Mouse (Mus musculus) forebrain, embryonic 11.5 days (tissue): Measurements from ENCODE around the gene Cit. TPM values are rescaled to one million over a fixed set of nuclear protein-coding genes. Genes with fewer than 3 reads are reported as not detected.

Source experiments
- ATAC-seq: fragments of 200-750 bp; cut with Nextera tagmentation; replicated peaks from 2 replicates; pipeline ENCODE4 v1.8.0; 2017; ENCODE audit warnings: moderate TSS enrichment; ENCODE audit not compliant: low FRiP score
- DNase-seq: peaks from one replicate; pipeline ENCODE4 v3.0.0-alpha.2; 2017; ENCODE audit warnings: low spot score
- H3K27ac ChIP-seq: fragments of 300-500 bp; sonication (generic); 2 replicates; pipeline ENCODE4 v1.5.1; 2014; ENCODE audit warnings: low read depth, low read length
- H3K27me3 ChIP-seq: fragments of 300-500 bp; sonication (generic); 2 replicates; pipeline ENCODE4 v1.6.1; 2014; ENCODE audit warnings: mild to moderate bottlenecking, low read length, mixed read lengths; ENCODE audit not compliant: control insufficient read depth, insufficient read depth
- H3K36me3 ChIP-seq: fragments of 300-500 bp; sonication (generic); 2 replicates; pipeline ENCODE4 v1.6.1; 2014; ENCODE audit warnings: mild to moderate bottlenecking, low read length, moderate library complexity, mixed read lengths; ENCODE audit not compliant: control insufficient read depth, insufficient read depth
- H3K4me1 ChIP-seq: fragments of 300-500 bp; sonication (generic); replicated peaks from 2 replicates; pipeline ENCODE4 v1.6.1; 2014; ENCODE audit warnings: low read length, mixed read lengths; ENCODE audit not compliant: control insufficient read depth, insufficient read depth
- H3K4me2 ChIP-seq: fragments of 300-500 bp; sonication (generic); 2 replicates; pipeline ENCODE4 v1.6.1; 2014; ENCODE audit warnings: low read depth, mild to moderate bottlenecking, low read length, moderate library complexity, mixed read lengths; ENCODE audit not compliant: severe bottlenecking
- H3K4me3 ChIP-seq: fragments of 300-500 bp; sonication (generic); 2 replicates; pipeline ENCODE4 v1.5.1; 2014; ENCODE audit warnings: low read depth, low read length
- H3K9ac ChIP-seq: fragments of 300-500 bp; sonication (generic); 2 replicates; pipeline ENCODE4 v1.6.1; 2014; ENCODE audit warnings: low read length
- H3K9me3 ChIP-seq: fragments of 300-500 bp; sonication (generic); 2 replicates; pipeline ENCODE4 v1.6.1; 2016; ENCODE audit warnings: low read length, mixed read lengths; ENCODE audit not compliant: control insufficient read depth
- WGBS: fragments of 180-500 bp; shearing (Covaris S2); extraction: QIAGEN DNeasy Blood & Tissue Kit; methylation state at CpG from one replicate; pipeline ENCODE4 v1.1.7; 2014; 5-methylcytosine and 5-hydroxymethylcytosine counted together
- polyA plus RNA-seq: library from polyadenylated mRNA; unstranded; fragments of >200 nt; fragmentation: Nextera tagmentation; extraction: Ambion mirVana; gene quantifications from 2 replicates; pipeline ENCODE4 v1.2.1, GENCODE M21; 2014

Cit gene
- polyA plus RNA-seq, 1 experiment from 2014 or later: 48.9 TPM

- Histone ChIP-seq H3K4me1 (no peaks in the 10 kb centered on the region), H3K9ac (no peak overlapping the region), H3K4me2 (no peak overlapping the region), H3K9me3 (no peaks in the 10 kb centered on the region), H3K27ac (no peak overlapping the region), H3K27me3 (no peaks in the 10 kb centered on the region), H3K4me3 (no peak overlapping the region), H3K36me3 (peaks cover 6% of the 10 kb centered on the region; the same call in 1 of the 2 replicates)
- WGBS: 91% methylated on average over 7 of the region's 7 CpGs
- ATAC-seq (no peak), DNase-seq (no peak)
Observed at GRCm38 (mm10) chr5:115982671-115983373, 137.7 kb downstream of the Cit start.

DNA sequence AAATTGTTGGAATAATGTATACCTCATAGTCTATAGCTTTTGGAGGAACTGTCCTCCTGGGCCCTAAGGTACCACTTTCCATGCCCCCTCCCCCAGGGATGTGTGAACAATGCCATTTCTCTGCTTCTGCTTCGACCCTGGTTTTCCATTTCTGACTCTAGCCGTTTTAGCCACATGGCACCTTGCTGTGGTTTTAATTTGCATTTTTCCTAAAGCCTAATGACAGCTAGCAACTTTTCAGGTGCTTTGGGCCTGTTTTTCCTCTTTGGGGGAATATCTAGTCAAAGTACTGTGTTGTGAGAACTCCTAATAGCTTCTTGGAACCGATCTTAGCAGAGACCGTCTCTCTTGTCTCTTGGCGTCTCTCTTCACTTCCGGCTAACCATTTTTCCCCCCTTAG lies 139.3 kb downstream of the Cit start:
- H3K9me3 ChIP-seq: no peaks in the 10 kb centered on the region
- H3K4me1 ChIP-seq: no peaks in the 10 kb centered on the region
- no peak overlapping the region for H3K4me2 ChIP-seq
- 93% methylated on average over 6 of the region's 6 CpGs for WGBS
- DNase-seq: no peak
- no peak overlapping the region for H3K27ac ChIP-seq
- no peak overlapping the region for H3K9ac ChIP-seq
- H3K4me3 ChIP-seq: no peak overlapping the region
- H3K36me3 ChIP-seq: peaks cover 6% of the 10 kb centered on the region; the same call in 1 of the 2 replicates
- ATAC-seq: no peak
- H3K27me3 ChIP-seq: no peaks in the 10 kb centered on the region

GRCm38 (mm10) chr5:115985101-115985500 lies 140.0 kb downstream of the Cit start:
- Histone ChIP-seq H3K36me3 (peaks cover 9% of the 10 kb centered on the region), H3K27me3 (no peaks in the 10 kb centered on the region), H3K9me3 (no peaks in the 10 kb centered on the region), H3K4me1 (no peaks in the 10 kb centered on the region), H3K4me2 (no peak overlapping the region), H3K4me3 (no peak overlapping the region), H3K9ac (no peak overlapping the region), H3K27ac (no peak overlapping the region)
- no peak for DNase-seq
- no peak for ATAC-seq
- WGBS: 93% methylated on average over 11 of the region's 11 CpGs

DNA sequence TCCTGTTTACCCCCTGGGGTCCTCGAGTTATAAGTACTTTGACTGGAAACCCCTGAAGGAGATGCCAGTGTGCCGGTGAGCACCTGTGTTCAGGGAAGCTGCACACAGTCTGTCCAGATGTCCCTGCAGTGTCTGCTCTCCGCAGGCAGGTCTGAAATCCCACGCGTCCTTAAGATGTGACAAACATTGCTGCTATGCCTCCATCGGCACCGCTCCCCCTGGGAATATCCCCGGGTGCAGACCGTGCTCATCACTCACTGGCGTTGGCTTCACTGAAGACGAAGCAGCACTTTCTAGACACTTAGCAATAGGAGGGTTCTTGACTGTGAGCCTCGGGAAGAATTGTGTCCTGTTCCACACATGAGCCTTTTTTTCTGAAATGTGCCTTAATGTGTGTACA lies 142.2 kb downstream of the Cit start:
- ATAC-seq (no peak), DNase-seq (no peak)
- Histone ChIP-seq H3K9me3 (no peaks in the 10 kb centered on the region), H3K27ac (no peak overlapping the region), H3K4me3 (no peak overlapping the region), H3K4me1 (no peaks in the 10 kb centered on the region), H3K36me3 (peaks cover 11% of the 10 kb centered on the region), H3K27me3 (no peaks in the 10 kb centered on the region), H3K4me2 (no peak overlapping the region), H3K9ac (no peak overlapping the region)
- 90% methylated on average over 12 of the region's 12 CpGs for WGBS

DNA sequence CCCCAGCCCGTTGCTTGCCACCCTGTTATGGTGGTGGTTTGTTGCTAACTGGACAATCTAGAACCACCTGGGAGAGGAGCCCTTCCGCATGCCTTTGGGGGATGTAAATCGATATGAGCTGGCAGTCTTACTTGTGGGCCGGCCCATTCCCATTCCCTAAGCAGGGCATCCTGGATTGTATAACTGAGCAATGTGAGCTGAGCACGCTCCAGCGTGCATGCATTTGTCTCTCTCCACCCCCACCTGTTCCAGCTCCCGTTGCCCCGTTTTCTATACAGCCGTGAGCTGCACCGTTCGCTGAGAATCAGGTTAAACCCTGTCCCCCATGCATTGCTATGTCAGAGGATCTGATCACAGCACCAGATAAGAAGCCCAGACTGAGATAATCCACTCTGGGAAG lies 146.6 kb downstream of the Cit start:
- 94% methylated on average over 11 of the region's 11 CpGs for WGBS
- no peak overlapping the region for H3K27ac ChIP-seq
- no peak for DNase-seq
- H3K4me2 ChIP-seq: no peak overlapping the region
- no peak for ATAC-seq
- H3K9ac ChIP-seq: no peak overlapping the region
- no peaks in the 10 kb centered on the region for H3K9me3 ChIP-seq
- H3K27me3 ChIP-seq: no peaks in the 10 kb centered on the region
- H3K36me3 ChIP-seq: peaks cover 11% of the 10 kb centered on the region
- H3K4me3 ChIP-seq: no peak overlapping the region
- H3K4me1 ChIP-seq: no peaks in the 10 kb centered on the region

DNA sequence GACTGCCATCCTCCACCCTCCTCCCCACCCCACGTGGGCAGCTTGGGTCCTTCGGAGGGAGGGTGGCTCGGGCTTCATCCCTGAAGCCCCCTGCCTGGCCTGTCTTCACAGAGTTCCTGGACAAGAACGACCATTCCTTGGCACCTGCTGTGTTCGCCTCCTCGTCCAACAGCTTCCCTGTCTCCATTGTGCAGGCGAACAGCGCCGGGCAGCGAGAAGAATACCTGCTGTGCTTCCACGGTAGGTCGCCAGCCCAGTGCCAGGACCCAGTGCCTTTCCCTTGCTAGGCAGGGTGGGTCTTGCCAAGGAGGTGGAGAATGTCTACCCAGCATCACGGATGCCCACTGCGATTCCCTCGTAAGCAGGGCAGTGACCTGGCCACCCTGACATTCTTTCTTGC lies 149.0 kb downstream of the Cit start:
- Histone ChIP-seq H3K4me3 (no peak overlapping the region), H3K27me3 (no peaks in the 10 kb centered on the region), H3K9ac (no peak overlapping the region), H3K4me2 (no peak overlapping the region), H3K27ac (no peak overlapping the region), H3K4me1 (no peaks in the 10 kb centered on the region), H3K9me3 (no peaks in the 10 kb centered on the region), H3K36me3 (peaks cover 11% of the 10 kb centered on the region)
- 90% methylated on average over 15 of the region's 15 CpGs for WGBS
- ATAC-seq: no peak
- DNase-seq: no peak

- Histone ChIP-seq H3K27ac (no peak overlapping the region), H3K4me1 (no peaks in the 10 kb centered on the region), H3K27me3 (no peaks in the 10 kb centered on the region), H3K4me3 (no peak overlapping the region), H3K4me2 (no peak overlapping the region), H3K9ac (no peak overlapping the region), H3K36me3 (no peaks in the 10 kb centered on the region; the same call in 1 of the 2 replicates), H3K9me3 (no peaks in the 10 kb centered on the region)
- ATAC-seq: no peak
- 71% methylated on average over 13 of the region's 13 CpGs for WGBS
- no peak for DNase-seq
Observed at GRCm38 (mm10) chr5:115997376-115997775, 152.3 kb downstream of the Cit start.

DNA sequence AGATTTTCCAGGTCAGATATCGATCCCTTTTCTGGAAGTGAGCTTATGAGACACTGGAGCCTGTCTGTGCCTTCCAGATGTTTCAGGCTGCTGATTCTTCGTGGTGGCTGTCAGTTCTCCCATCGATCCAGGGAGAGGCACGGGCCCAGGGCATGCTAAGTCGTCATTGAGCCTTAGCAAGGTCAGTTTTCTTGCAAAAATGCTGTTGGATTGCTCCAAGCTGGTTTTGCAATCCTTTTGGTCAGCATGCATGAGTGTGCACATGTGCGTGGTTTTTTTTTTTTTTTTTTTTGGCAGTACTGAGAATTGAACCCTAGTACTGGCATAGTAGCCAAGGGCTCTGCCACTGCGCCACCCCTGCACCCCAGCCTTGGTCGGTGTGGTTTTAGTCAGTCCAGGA lies 158.1 kb downstream of the Cit start:
- Histone ChIP-seq H3K27me3 (no peaks in the 10 kb centered on the region), H3K4me2 (no peak overlapping the region), H3K36me3 (no peaks in the 10 kb centered on the region), H3K9ac (no peak overlapping the region), H3K4me3 (no peak overlapping the region), H3K27ac (no peak overlapping the region), H3K4me1 (no peaks in the 10 kb centered on the region), H3K9me3 (no peaks in the 10 kb centered on the region)
- no peak for DNase-seq
- no peak for ATAC-seq
- WGBS: 86% methylated on average over 8 of the region's 8 CpGs

GRCm38 (mm10) chr5:116003825-116004224 lies 158.7 kb downstream of the Cit start:
- Histone ChIP-seq H3K9me3 (no peaks in the 10 kb centered on the region), H3K4me2 (no peak overlapping the region), H3K27me3 (no peaks in the 10 kb centered on the region), H3K4me1 (no peaks in the 10 kb centered on the region), H3K36me3 (no peaks in the 10 kb centered on the region), H3K4me3 (no peak overlapping the region), H3K27ac (no peak overlapping the region), H3K9ac (no peak overlapping the region)
- 41% methylated on average over 13 of the region's 13 CpGs for WGBS
- DNase-seq (no peak), ATAC-seq (no peak)
